Mouse (Mus musculus) forebrain, postnatal 0 days (tissue): ENCODE measurements around the gene Ift122. TPM values are rescaled to one million over a fixed set of nuclear protein-coding genes. Genes with fewer than 3 reads are reported as not detected.

Source experiments
- ATAC-seq: fragments of 200-750 bp; cut with Nextera tagmentation; 2 replicates; pipeline ENCODE4 v1.8.0; 2017; ENCODE audit warnings: mild to moderate bottlenecking, moderate library complexity
- DNase-seq: peaks from one replicate; pipeline ENCODE4 v3.0.0-alpha.2; 2015
- H3K27ac ChIP-seq: fragments of 300-500 bp; sonication (generic); 2 replicates; pipeline ENCODE4 v1.5.1; 2014; ENCODE audit warnings: low read depth, mild to moderate bottlenecking, antibody characterized with exemption, low read length, moderate library complexity, mixed read lengths
- H3K27me3 ChIP-seq: fragments of 300-500 bp; sonication (generic); 2 replicates; pipeline ENCODE4 v1.6.1; 2014; ENCODE audit warnings: mild to moderate bottlenecking, low read length, mixed read lengths; ENCODE audit not compliant: insufficient read depth
- H3K36me3 ChIP-seq: fragments of 300-500 bp; sonication (generic); 2 replicates; pipeline ENCODE4 v1.6.1; 2014; ENCODE audit warnings: mild to moderate bottlenecking, moderate library complexity; ENCODE audit not compliant: insufficient read depth
- H3K4me1 ChIP-seq: fragments of 300-500 bp; sonication (generic); 2 replicates; pipeline ENCODE4 v1.6.1; 2014; ENCODE audit warnings: antibody characterized with exemption; ENCODE audit not compliant: insufficient read depth
- H3K4me2 ChIP-seq: fragments of 300-500 bp; sonication (generic); 2 replicates; pipeline ENCODE4 v1.6.1; 2014; ENCODE audit warnings: low read depth, mild to moderate bottlenecking, moderate library complexity
- H3K4me3 ChIP-seq: fragments of 300-500 bp; sonication (generic); 2 replicates; pipeline ENCODE4 v1.5.1; 2014; ENCODE audit warnings: low read depth, low read length, mixed read lengths
- H3K9ac ChIP-seq: fragments of 300-500 bp; sonication (generic); 2 replicates; pipeline ENCODE4 v1.6.1; 2014; ENCODE audit warnings: mild to moderate bottlenecking
- H3K9me3 ChIP-seq: fragments of 300-500 bp; sonication (generic); 2 replicates; pipeline ENCODE4 v1.6.1; 2016; ENCODE audit warnings: low read length
- CTCF ChIP-seq: sonication (generic); IDR thresholded peaks from 2 replicates; pipeline ENCODE4 v1.5.1; 2016; ENCODE audit warnings: antibody characterized with exemption, control low read depth, low read depth
- WGBS: fragments of 180-500 bp; shearing (Covaris S2); extraction: QIAGEN DNeasy Blood & Tissue Kit; methylation state at CpG from one replicate; pipeline ENCODE4 v1.1.7; 2014; 5-methylcytosine and 5-hydroxymethylcytosine counted together
- polyA plus RNA-seq: library from polyadenylated mRNA; unstranded; fragments of >200 nt; fragmentation: Nextera tagmentation; extraction: Ambion mirVana; gene quantifications from 2 replicates; pipeline ENCODE4 v1.2.1, GENCODE M21; 2015
- total RNA-seq: library from RNA; depleted of rRNA; stranded (reverse); fragments of >200 nt; gene quantifications from 2 replicates; pipeline ENCODE4 v1.2.3, GENCODE M21; 2014

Ift122 gene
- total and polyA plus RNA-seq, 2 experiments from 2014 or later, result 25.6 to 32.6 TPM

DNA sequence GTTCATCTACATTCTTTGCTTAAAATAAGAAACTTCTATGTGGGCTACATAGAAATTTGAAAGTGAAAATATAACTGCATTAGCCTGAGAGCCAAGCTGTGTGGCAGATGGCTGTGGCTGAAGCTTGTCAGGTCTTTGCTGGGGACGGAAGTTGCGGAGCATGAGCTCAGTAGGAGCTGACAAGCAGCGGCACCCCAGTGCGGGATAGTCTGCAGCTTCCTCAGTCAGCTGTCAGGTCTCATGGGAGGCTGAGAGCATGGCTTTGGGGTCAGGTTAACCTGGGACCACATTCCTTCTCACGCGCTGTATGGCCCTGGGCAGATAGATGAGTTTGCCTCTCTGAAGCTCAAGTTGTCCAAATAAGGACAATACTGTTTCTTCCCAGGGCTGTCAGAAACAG lies 37.8 kb downstream of the Ift122 start:
- 42% methylated on average over 6 of the region's 6 CpGs for WGBS
- no peak overlapping the region for H3K4me2 ChIP-seq
- H3K27me3 ChIP-seq, result no peaks in the 10 kb centered on the region
- peak overlapping the region; percentile 74 for H3K27ac ChIP-seq
- H3K36me3 ChIP-seq, result peaks cover 31% of the 10 kb centered on the region
- DNase-seq (peak; percentile 69), ATAC-seq (peak; percentile 72)
- H3K9ac ChIP-seq, result no peak overlapping the region
- TF ChIP-seq CTCF, result no peak
- no peaks in the 10 kb centered on the region for H3K9me3 ChIP-seq
- peaks cover 17% of the 10 kb centered on the region for H3K4me1 ChIP-seq
- H3K4me3 ChIP-seq, result no peak overlapping the region

DNA sequence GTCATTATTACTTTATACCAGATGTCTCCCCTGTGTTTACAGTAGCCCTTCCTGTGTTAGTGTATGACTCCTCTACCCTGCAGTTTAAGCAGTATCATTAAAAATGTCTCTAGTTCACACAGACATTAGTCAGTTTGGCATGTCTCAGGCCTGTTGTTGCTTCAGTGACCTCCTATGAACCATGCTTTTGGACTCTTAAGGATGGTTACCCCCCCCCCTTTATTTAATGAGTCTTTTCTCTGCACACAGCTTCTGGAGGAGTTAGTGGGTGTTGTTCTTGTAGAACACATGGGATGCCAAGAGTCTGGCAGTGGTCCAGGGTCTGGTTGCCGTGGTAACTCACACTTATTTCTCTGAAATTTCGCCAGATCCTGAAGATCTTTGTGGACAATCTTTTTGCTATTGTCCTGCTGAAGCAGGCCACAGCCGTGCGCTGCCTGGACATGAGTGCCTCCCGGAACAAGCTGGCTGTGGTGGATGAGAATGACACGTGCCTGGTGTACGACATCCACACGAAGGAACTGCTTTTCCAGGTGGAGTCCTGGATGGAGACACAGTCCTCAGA lies 38.3 kb downstream of the Ift122 start:
- WGBS, result 9% methylated on average over 8 of the region's 8 CpGs
- Histone ChIP-seq H3K9ac (no peak overlapping the region; the same call in 1 of the 2 replicates), H3K27me3 (no peaks in the 10 kb centered on the region), H3K36me3 (peaks cover 29% of the 10 kb centered on the region), H3K4me2 (no peak overlapping the region), H3K9me3 (no peaks in the 10 kb centered on the region), H3K27ac (peak overlapping the region; percentile 74), H3K4me1 (peaks cover 17% of the 10 kb centered on the region), H3K4me3 (no peak overlapping the region)
- DNase-seq, result peak; percentile 91
- TF ChIP-seq CTCF, result no peak
- ATAC-seq, result peak; percentile 83

DNA sequence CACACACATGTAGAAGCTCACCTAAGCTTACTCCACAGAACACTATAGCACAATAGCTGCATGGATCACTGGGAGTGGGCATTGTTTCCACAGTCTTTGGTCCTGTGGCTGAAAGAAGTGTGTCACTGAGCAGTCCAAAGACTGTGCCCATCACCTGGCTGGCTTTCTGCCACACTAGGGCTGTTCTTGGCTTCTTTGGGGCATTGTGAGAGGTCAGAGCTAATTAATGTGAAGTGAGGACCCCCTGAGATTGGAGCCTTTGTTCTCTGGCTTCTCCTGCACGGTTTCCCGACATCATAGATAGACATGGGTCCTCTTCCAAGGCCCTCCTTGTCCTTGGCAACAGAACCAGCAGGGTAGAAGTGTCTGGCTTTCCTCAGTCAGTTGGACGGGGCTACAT lies 39.1 kb downstream of the Ift122 start:
- no peaks in the 10 kb centered on the region for H3K9me3 ChIP-seq
- no peak overlapping the region for H3K9ac ChIP-seq
- no peak overlapping the region for H3K4me3 ChIP-seq
- TF ChIP-seq CTCF, result no peak
- peaks cover 17% of the 10 kb centered on the region for H3K4me1 ChIP-seq
- H3K27ac ChIP-seq, result peak overlapping the region; percentile 74
- ATAC-seq (no peak), DNase-seq (no peak)
- H3K36me3 ChIP-seq, result peaks cover 21% of the 10 kb centered on the region
- 34% methylated on average over 3 of the region's 3 CpGs for whole genome bisulfite sequencing
- no peak overlapping the region for H3K4me2 ChIP-seq
- no peaks in the 10 kb centered on the region for H3K27me3 ChIP-seq

DNA sequence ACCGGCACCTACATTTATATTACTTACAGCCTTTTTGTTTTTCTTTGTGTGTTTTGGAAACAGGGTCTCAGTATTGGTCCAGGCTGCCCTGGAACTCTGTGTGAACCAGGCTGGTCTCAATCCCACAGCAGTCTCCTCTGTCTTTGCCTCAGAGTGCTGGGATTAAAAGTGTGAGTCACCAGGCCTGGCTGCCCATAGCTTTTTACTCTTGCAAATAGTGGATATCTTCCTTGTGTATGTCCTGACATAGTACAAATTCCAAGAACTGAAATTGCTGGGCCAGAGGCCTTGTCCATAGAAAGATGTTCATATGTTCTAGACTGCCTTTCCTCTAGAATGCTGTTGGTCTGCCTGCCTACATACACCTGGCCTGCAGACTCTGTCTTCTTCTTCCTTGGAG lies 43.1 kb downstream of the Ift122 start:
- H3K27me3 ChIP-seq, result no peaks in the 10 kb centered on the region
- no peak overlapping the region for H3K4me2 ChIP-seq
- TF ChIP-seq CTCF, result no peak
- H3K27ac ChIP-seq, result no peak overlapping the region
- peaks cover 12% of the 10 kb centered on the region; the same call in 1 of the 2 replicates for H3K36me3 ChIP-seq
- no peak overlapping the region for H3K9ac ChIP-seq
- H3K9me3 ChIP-seq, result no peaks in the 10 kb centered on the region
- no peak for DNase-seq
- H3K4me1 ChIP-seq, result peaks cover 8% of the 10 kb centered on the region
- H3K4me3 ChIP-seq, result no peak overlapping the region
- WGBS, result 24% methylated on average over 1 of the region's 1 CpGs
- ATAC-seq, result no peak

DNA sequence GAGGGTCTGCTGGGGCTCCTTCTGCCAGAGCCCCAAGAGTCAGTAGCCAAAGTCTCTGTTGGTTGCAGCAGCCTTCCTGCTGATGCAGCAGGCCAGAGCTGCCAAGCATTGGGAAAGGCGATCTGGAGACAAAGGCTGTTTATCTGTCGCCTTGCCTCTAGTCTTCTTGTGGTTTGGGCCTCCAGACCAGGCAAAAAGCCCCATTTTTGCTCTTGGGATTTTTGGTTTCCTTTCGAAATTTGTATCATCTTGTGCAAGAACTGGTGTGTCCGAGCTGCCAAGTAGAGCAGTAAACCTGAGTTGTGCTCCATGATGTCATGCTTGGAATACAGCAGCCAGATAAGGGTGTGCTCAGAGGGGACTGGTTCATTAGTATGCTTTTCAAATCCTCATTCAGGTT lies 43.8 kb downstream of the Ift122 start:
- no peak for DNase-seq
- no peak for TF ChIP-seq CTCF
- peaks cover 12% of the 10 kb centered on the region; the same call in 1 of the 2 replicates for H3K36me3 ChIP-seq
- ATAC-seq, result no peak
- H3K27ac ChIP-seq, result no peak overlapping the region; the same call in 1 of the 2 replicates
- H3K4me2 ChIP-seq, result no peak overlapping the region
- H3K9me3 ChIP-seq, result no peaks in the 10 kb centered on the region
- H3K4me1 ChIP-seq, result 0 out of 2 replicates have a peak, but pooled peaks cover under 1% of the 10 kb centered on the region
- H3K4me3 ChIP-seq, result no peak overlapping the region
- no peak overlapping the region for H3K9ac ChIP-seq
- no peaks in the 10 kb centered on the region for H3K27me3 ChIP-seq
- WGBS, result 71% methylated on average over 4 of the region's 4 CpGs

DNA sequence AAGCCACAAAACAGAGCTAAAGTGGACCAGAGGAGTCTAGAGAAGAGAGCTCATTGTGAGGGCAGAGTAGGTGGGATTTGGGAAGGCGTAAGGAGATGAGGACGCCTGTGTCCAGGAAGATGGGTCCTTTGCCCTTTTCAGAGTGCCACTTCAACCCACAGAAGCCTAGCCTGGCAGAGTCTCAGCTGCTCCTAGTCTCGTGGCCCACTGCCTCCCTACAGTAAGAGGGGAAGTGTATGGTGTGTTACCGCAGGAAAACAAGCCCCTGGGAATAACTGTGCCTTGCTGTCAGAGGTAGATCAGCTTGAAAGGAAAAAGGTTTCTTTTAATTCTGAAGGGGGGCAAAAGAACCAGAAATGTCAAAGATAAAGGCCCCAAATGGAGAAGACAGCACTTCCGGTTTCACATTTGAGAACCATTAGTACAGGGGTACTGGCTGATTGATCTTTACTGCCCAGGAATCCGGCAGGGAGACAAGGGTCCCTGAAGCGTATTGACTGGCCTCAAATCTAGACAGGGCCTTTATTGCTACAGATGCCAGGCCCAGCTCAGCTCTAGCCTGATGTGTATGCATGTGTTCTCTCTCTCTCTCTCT lies 44.8 kb downstream of the Ift122 start:
- TF ChIP-seq CTCF, result no peak
- no peak overlapping the region for H3K9ac ChIP-seq
- WGBS, result 82% methylated on average over 7 of the region's 7 CpGs
- no peak overlapping the region; the same call in 1 of the 2 replicates for H3K27ac ChIP-seq
- no peaks in the 10 kb centered on the region for H3K9me3 ChIP-seq
- H3K4me2 ChIP-seq, result no peak overlapping the region
- peaks cover 12% of the 10 kb centered on the region; the same call in 1 of the 2 replicates for H3K36me3 ChIP-seq
- ATAC-seq, result no peak
- no peak for DNase-seq
- no peaks in the 10 kb centered on the region for H3K27me3 ChIP-seq
- no peak overlapping the region for H3K4me3 ChIP-seq
- no peaks in the 10 kb centered on the region for H3K4me1 ChIP-seq

DNA sequence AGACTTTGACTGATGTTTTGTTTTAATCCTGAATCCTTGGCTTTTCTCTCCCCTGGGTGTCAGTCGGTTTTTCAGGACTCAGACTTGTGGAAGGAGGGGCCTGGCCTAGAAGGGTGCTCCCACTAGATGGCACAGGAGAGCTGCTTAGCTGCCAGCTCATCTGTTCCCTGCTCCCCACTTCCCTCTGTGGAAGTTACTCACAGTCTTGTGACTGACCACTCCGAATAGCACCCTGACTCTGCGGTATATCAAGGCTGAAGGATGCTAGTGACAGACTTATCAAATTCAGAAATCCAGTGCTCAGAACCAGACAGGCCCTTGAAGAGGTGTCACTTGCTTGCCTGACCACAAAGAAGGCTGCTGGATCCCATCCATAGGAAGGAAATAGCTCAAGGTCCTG lies 47.8 kb downstream of the Ift122 start:
- H3K9me3 ChIP-seq, result no peaks in the 10 kb centered on the region
- no peak overlapping the region for H3K9ac ChIP-seq
- 21% methylated on average over 3 of the region's 3 CpGs for WGBS
- DNase-seq (peak; percentile 83), ATAC-seq (peak; percentile 81)
- H3K36me3 ChIP-seq, result peaks cover 10% of the 10 kb centered on the region
- H3K4me3 ChIP-seq, result no peak overlapping the region
- peak; percentile 89 for TF ChIP-seq CTCF
- 0 out of 2 replicates have a peak, but pooled peaks cover 4% of the 10 kb centered on the region for H3K4me1 ChIP-seq
- no peaks in the 10 kb centered on the region for H3K27me3 ChIP-seq
- H3K27ac ChIP-seq, result no peak overlapping the region
- no peak overlapping the region for H3K4me2 ChIP-seq
